ENCODE assay signal across 10 mouse cellular contexts in the genomic region with DNA sequence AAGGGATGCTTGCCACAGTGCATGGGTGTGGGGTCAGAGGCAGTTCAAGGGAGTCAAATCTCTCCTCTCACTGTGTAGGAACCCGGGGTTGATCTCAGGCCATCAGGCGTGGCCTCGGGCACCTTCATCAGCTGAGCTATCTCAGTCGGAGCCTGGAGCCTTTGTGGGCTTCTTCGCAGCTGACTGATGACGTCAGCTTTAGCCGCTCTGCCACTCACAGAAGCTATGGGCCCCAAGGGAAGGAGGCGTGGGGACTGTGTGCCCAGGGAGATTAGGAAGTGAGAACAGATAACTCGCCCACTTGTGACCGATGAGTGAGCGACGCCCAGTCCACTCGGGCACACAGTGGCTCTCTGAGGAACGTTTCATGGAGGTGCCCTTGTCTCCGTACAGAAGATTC. TPM values are rescaled to one million over a fixed set of nuclear protein-coding genes. Genes with fewer than 3 reads are reported as not detected.
DNase-seq lines count a peak whose midpoint lies in the region; ATAC-seq and TF ChIP-seq lines count a peak whose summit lies in the region.
"Had no signal": no experiment of that assay in that cellular context is flagged by ENCODE, and none has a peak within 500 bp of the region (broad histone marks: within the 10 kb centered on the region; RNA-seq: fewer than 3 reads in every experiment).

No protein-coding gene starts in this region.

- TF ChIP-seq EP300 in lung, postnatal 0 days (IDR thresholded peaks at IDR 0.05), result no peak

- H3K9ac ChIP-seq in heart, embryonic 14.5 days (ENCODE audit: low read length), result no peak overlapping the region
- no peak overlapping the region for H3K9ac ChIP-seq in lung, postnatal 0 days (replicated peaks; ENCODE audit: low read depth)
- no peak overlapping the region for H3K9ac ChIP-seq in forebrain, postnatal 0 days

- peaks cover 18% of the 10 kb centered on the region; the same call in 1 of the 2 replicates for H3K27me3 ChIP-seq in heart, embryonic 14.5 days (ENCODE audit: control insufficient read depth, insufficient read depth, low read length)
- peaks cover 3% of the 10 kb centered on the region; the same call in 1 of the 2 replicates for H3K27me3 ChIP-seq in lung, postnatal 0 days (replicated peaks; ENCODE audit: insufficient read depth, low read length)
- no peaks in the 10 kb centered on the region; the same call in 1 of the 2 replicates for H3K27me3 ChIP-seq in forebrain, postnatal 0 days (ENCODE audit: insufficient read depth, low read length)

- H3K4me3 ChIP-seq in heart, embryonic 14.5 days (ENCODE audit: control insufficient read depth in 1 of 2, insufficient read depth in 1 of 2, low read depth in 1 of 2, low read length in 2 of 2), result peak overlapping the region; percentile 3 to 7; a peak in 2 of 4 replicates
- H3K4me3 ChIP-seq in lung, postnatal 0 days (ENCODE audit: low read depth, low read length), result no peak overlapping the region
- H3K4me3 ChIP-seq in forebrain, postnatal 0 days (ENCODE audit: low read depth, low read length), result no peak overlapping the region

- DNase-seq in lung, adult 18-20 months, result peak; percentile 26 to 40
- DNase-seq in lung, postnatal 14 days, result no peak
- peak; percentile 67 for DNase-seq in lung, postnatal 0 days (ENCODE audit: low spot score)
- DNase-seq in testis, postnatal 14 days (ENCODE audit: low spot score), result peak; percentile 29
- no peak for DNase-seq in forebrain, postnatal 0 days
- no peak for DNase-seq in cerebellum, adult 18-20 months
- no peak for DNase-seq in yolk sac, embryonic 10.5 days (ENCODE audit: low spot score)
- DNase-seq: cerebellum, postnatal 25 days; gastrocnemius, postnatal 36 days had no signal

- no peaks in the 10 kb centered on the region for H3K36me3 ChIP-seq in heart, embryonic 14.5 days (ENCODE audit: control insufficient read depth, insufficient read depth, low read length)
- H3K36me3 ChIP-seq in lung, postnatal 0 days (ENCODE audit: insufficient read depth, low read length), result no peaks in the 10 kb centered on the region
- no peaks in the 10 kb centered on the region for H3K36me3 ChIP-seq in forebrain, postnatal 0 days (ENCODE audit: insufficient read depth)

- H3K27ac ChIP-seq in heart, embryonic 14.5 days (replicated peaks in 1 of 2; ENCODE audit: control insufficient read depth in 1 of 2, insufficient read depth in 1 of 2, low read depth in 2 of 2, low read length in 2 of 2), result 0 out of 4 replicates have a peak overlapping the region, but pooled peaks of 1 of the 2 experiments have one; percentile 11
- no peak overlapping the region for H3K27ac ChIP-seq in lung, postnatal 0 days (ENCODE audit: low read length)
- H3K27ac ChIP-seq in forebrain, postnatal 0 days (ENCODE audit: low read depth, low read length), result no peak overlapping the region

- H3K4me2 ChIP-seq in heart, embryonic 14.5 days (ENCODE audit: low read length), result peak overlapping the region; percentile 53
- H3K4me2 ChIP-seq in lung, postnatal 0 days (replicated peaks; ENCODE audit: low read depth, low read length), result no peak overlapping the region
- H3K4me2 ChIP-seq in forebrain, postnatal 0 days (ENCODE audit: low read depth), result no peak overlapping the region

- ATAC-seq in heart, embryonic 14.5 days (ENCODE audit: insufficient number of reproducible peaks, insufficient read depth, low FRiP score, low read depth), result peak; percentile 64
- peak; percentile 50 for ATAC-seq in lung, postnatal 0 days
- ATAC-seq in forebrain, postnatal 0 days, result no peak

- TF ChIP-seq CTCF in lung, postnatal 0 days (IDR thresholded peaks at IDR 0.05), result no peak
- TF ChIP-seq CTCF in forebrain, postnatal 0 days (IDR thresholded peaks at IDR 0.05; ENCODE audit: low read depth), result no peak

- WGBS in heart, embryonic 14.5 days, result 5% methylated on average over 15 of the region's 15 CpGs
- WGBS in lung, postnatal 0 days, result 25% methylated on average over 15 of the region's 15 CpGs
- 68% methylated on average over 15 of the region's 15 CpGs for WGBS in forebrain, postnatal 0 days

- no peaks in the 10 kb centered on the region for H3K9me3 ChIP-seq in heart, embryonic 14.5 days (ENCODE audit: control insufficient read depth, low read length)
- no peaks in the 10 kb centered on the region for H3K9me3 ChIP-seq in lung, postnatal 0 days (ENCODE audit: low read length)
- H3K9me3 ChIP-seq in forebrain, postnatal 0 days (ENCODE audit: low read length), result no peaks in the 10 kb centered on the region

- peaks cover 23 to 25% of the 10 kb centered on the region in 2 experiments for H3K4me1 ChIP-seq in heart, embryonic 14.5 days (ENCODE audit: control insufficient read depth in 2 of 2, insufficient read depth in 2 of 2, low read length in 2 of 2)
- H3K4me1 ChIP-seq in lung, postnatal 0 days (ENCODE audit: insufficient read depth, low read depth, low read length), result no peaks in the 10 kb centered on the region
- H3K4me1 ChIP-seq in forebrain, postnatal 0 days (ENCODE audit: insufficient read depth), result peaks cover 4% of the 10 kb centered on the region; the same call in 1 of the 2 replicates

RNA-seq across cellular contexts. Expression of gene Fhad1, which starts 2.8 kb away (rescaled TPM):
- polyA plus RNA-seq in heart, embryonic 14.5 days (2014; fragmentation: Nextera tagmentation; extraction: Ambion mirVana), result 2.5 and 3.3 TPM in 2 replicates
- polyA plus RNA-seq in lung, postnatal 0 days (2015; fragmentation: Nextera tagmentation; extraction: Ambion mirVana), result 6.5 and 8.3 TPM in 2 replicates
- 2.0 and 3.9 TPM in 2 replicates for total RNA-seq in forebrain, postnatal 0 days (2014; rRNA removed)
- 3.5 and 4.6 TPM in 2 replicates for polyA plus RNA-seq in forebrain, postnatal 0 days (2015; fragmentation: Nextera tagmentation; extraction: Ambion mirVana)

Comparison
In these comparisons a context has a peak if more than half of its experiments do, and no peak if none do; other contexts are left out.
1. DNase-seq: peak in lung, adult 18-20 months (2 of 2), lung, postnatal 0 days (single experiment) and testis, postnatal 14 days (single experiment); none in lung, postnatal 14 days (single experiment), forebrain, postnatal 0 days (single experiment), cerebellum, adult 18-20 months (0 of 2) and yolk sac, embryonic 10.5 days (single experiment).
2. H3K4me3 ChIP-seq: peak in heart, embryonic 14.5 days (2 of 2); none in lung, postnatal 0 days (single experiment) and forebrain, postnatal 0 days (single experiment).